Mouse (Mus musculus) cerebellum, postnatal 25 days (tissue): ENCODE measurements around the gene Slc47a1.

Source experiments
- DNase-seq, 2 experiments: peaks; one replicate each; pipeline ENCODE4 v3.0.0; 2021; ENCODE audit warnings: mixed read lengths in 2 of 2

Slc47a1 gene

GRCm38 (mm10) chr11:61368668-61369067 lies 9.5 kb downstream of the Slc47a1 start:
- DNase-seq: no peak

GRCm38 (mm10) chr11:61366517-61367273 lies 11.4 kb downstream of the Slc47a1 start:
- no peak for DNase-seq

GRCm38 (mm10) chr11:61365938-61366337 lies 12.2 kb downstream of the Slc47a1 start:
- DNase-seq: no peak

GRCm38 (mm10) chr11:61364096-61364495 lies 14.0 kb downstream of the Slc47a1 start:
- no peak for DNase-seq

GRCm38 (mm10) chr11:61361515-61362190 lies 16.5 kb downstream of the Slc47a1 start:
- no peak for DNase-seq

- DNase-seq: no peak
Observed at GRCm38 (mm10) chr11:61356600-61356999, 21.5 kb downstream of the Slc47a1 start.

GRCm38 (mm10) chr11:61356111-61356510 lies 22.0 kb downstream of the Slc47a1 start:
- no peak for DNase-seq

- no peak for DNase-seq
Observed at GRCm38 (mm10) chr11:61355351-61355750, 22.8 kb downstream of the Slc47a1 start.

GRCm38 (mm10) chr11:61354346-61354745 lies 23.8 kb downstream of the Slc47a1 start:
- no peak for DNase-seq

- no peak for DNase-seq
Observed at GRCm38 (mm10) chr11:61353038-61353437, 25.1 kb downstream of the Slc47a1 start.

GRCm38 (mm10) chr11:61352138-61352651 lies 25.9 kb downstream of the Slc47a1 start:
- DNase-seq: no peak

GRCm38 (mm10) chr11:61349337-61349736 lies 28.8 kb downstream of the Slc47a1 start:
- peak; percentile 85 to 93 for DNase-seq

- DNase-seq: no peak
Observed at GRCm38 (mm10) chr11:61346133-61346532, 32.0 kb downstream of the Slc47a1 start.

GRCm38 (mm10) chr11:61342505-61343420 lies 35.4 kb downstream of the Slc47a1 start, which contains the start of gene Slc47a2:
Gene Slc47a2, minus strand, starts transcription at chr11:61342860.
- DNase-seq: peak in 1 of 2 experiments; percentile 28

- DNase-seq: no peak
Observed at GRCm38 (mm10) chr11:61341971-61342370, 36.2 kb downstream of the Slc47a1 start.

GRCm38 (mm10) chr11:61341233-61341632 lies 36.9 kb downstream of the Slc47a1 start:
- no peak for DNase-seq

GRCm38 (mm10) chr11:61340374-61340773 lies 37.8 kb downstream of the Slc47a1 start:
- DNase-seq: no peak

- no peak for DNase-seq
Observed at GRCm38 (mm10) chr11:61337586-61337985, 40.6 kb downstream of the Slc47a1 start.

- DNase-seq: no peak
Observed at GRCm38 (mm10) chr11:61320904-61321687, 57.0 kb downstream of the Slc47a1 start.

GRCm38 (mm10) chr11:61319923-61320567 lies 58.1 kb downstream of the Slc47a1 start:
- DNase-seq: no peak

- no peak for DNase-seq
Observed at GRCm38 (mm10) chr11:61319233-61319922, 58.8 kb downstream of the Slc47a1 start.
